Mouse (Mus musculus) T-helper 1 cell (primary cell): ENCODE data around the gene Ryr1.

Experiments used
- in situ Hi-C: fragments of 300-600 bp; cut with MboI, MseI; formaldehyde crosslinking; loops from one replicate; pipeline ENCODE4 v1.15.1; 2025; ENCODE audit warnings: high pct_unique_total_duplicates

Ryr1 gene

GRCm38 (mm10) chr7:29039985-29040661, 84.9 kb downstream of the Ryr1 start:
- in situ Hi-C loops: loop anchor here (5.0 to 10.0 kb wide), 2 partner anchors 53 to 245 kb away; partner anchors contain the start of genes Ppp1r14a and Spint2

GRCm38 (mm10) chr7:29039604-29039984, 85.4 kb downstream of the Ryr1 start:
- in situ Hi-C loops: loop anchor here (5.0 kb wide), 1 partner anchor 52 kb away; no protein-coding TSS in a partner anchor

GRCm38 (mm10) chr7:29037261-29037660, 87.7 kb downstream of the Ryr1 start:
- in situ Hi-C loops: loop anchor here (5.0 kb wide), 1 partner anchor 50 kb away; no protein-coding TSS in a partner anchor

GRCm38 (mm10) chr7:29032685-29033084, 92.3 kb downstream of the Ryr1 start:
- in situ Hi-C loops: no loop called here

DNA sequence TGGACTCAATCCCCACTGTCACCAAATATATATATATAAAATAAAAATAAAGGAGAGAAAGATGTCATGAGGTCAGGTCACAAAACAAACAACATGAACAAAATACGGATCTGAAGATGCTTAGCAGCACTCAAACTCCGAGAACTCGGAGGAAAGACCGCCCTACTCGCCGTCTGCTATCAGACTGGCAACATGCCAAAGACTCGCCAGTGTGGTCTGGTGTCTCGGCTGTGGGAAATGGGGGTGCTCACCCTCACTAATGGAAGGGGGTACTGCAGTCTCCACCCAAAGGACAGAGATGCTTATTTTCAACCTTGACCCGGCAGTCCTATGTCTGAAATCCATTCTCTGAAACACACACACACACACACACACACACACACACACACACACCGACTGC, 93.3 kb downstream of the Ryr1 start:
- in situ Hi-C loops: no loop called here

- in situ Hi-C loops: no loop called here
Observed at GRCm38 (mm10) chr7:29029690-29030656, 95.0 kb downstream of the Ryr1 start.

DNA sequence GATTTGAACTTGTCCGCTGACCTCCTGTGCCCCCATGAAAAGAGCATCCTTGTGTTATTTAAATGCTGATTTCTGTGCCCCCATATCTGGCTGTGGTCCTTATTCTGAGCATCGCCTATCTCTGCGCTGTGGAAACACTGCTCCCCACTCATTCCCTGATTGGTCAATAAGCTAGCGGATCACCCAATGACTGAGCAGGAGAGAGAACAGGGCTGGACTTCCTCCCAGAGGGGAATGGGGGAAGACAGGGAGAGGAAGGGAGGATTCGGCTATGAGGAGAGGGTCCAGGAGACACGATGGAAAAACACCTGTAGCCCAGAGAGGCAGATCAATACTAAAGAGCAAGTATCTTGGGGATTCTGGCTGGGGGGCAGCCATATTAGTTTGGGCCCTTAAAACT, 96.2 kb downstream of the Ryr1 start:
- in situ Hi-C loops: no loop called here

DNA sequence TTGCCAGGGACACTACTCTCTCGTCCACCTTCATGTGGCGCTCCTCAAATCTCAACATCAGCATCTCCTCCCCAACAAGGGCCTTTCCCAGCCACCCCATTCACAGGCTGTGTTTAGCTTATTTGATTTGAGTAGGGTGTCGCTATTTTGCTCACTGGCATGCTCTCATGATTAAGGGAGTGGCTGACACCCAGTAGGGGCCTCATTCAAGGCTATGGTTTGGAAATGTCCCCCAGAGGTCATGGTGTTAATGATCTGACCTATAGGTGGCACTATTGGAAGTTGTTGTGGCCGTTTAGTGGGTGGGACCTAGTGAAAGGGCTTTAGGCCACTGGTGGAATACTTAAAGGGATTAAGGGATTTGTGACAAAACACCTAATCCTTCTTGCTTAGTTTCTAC, 98.2 kb downstream of the Ryr1 start:
- in situ Hi-C loops: no loop called here

GRCm38 (mm10) chr7:29026195-29026594, 98.8 kb downstream of the Ryr1 start:
- in situ Hi-C loops: no loop called here

DNA sequence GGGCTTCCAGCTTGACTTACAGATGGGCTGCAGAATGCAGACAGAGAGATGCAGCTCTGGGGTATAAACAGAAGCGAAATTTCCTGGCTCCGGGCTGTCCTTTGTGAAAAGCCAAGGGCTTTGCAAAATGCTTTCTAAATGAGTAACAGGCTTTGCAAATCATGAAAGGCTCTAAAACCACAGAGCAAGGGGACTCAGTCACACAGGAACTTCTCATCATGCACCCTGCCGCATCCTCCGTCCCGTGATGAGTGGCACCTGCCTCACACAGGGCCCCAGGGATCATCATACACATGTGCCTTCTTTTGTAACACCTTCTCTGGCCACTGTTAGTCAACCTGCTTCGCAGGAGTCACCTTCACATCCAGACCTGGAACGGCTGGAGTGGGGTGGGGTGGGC, 99.4 kb downstream of the Ryr1 start:
- in situ Hi-C loops: no loop called here

GRCm38 (mm10) chr7:29023514-29023913, 101.5 kb downstream of the Ryr1 start:
- in situ Hi-C loops: no loop called here

DNA sequence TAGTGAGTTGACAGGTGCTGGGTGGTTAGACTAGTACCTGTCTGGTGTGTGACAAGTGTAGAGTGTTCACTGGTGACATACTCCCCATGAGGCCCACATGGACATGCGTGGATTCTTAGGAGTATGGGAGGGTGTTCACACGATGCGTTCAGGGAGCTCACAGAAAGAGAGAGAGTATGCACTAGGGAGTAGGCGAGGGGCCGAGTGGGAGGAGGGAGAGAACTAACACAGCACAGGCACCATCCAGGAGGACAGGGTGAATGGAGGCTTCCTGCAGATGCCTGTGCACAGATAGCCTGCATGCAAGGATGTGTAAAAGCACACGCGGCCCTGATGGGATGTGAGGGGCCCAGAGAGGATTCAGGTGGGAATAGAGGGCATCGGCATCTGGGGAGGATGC, 102.5 kb downstream of the Ryr1 start:
- in situ Hi-C loops: no loop called here

DNA sequence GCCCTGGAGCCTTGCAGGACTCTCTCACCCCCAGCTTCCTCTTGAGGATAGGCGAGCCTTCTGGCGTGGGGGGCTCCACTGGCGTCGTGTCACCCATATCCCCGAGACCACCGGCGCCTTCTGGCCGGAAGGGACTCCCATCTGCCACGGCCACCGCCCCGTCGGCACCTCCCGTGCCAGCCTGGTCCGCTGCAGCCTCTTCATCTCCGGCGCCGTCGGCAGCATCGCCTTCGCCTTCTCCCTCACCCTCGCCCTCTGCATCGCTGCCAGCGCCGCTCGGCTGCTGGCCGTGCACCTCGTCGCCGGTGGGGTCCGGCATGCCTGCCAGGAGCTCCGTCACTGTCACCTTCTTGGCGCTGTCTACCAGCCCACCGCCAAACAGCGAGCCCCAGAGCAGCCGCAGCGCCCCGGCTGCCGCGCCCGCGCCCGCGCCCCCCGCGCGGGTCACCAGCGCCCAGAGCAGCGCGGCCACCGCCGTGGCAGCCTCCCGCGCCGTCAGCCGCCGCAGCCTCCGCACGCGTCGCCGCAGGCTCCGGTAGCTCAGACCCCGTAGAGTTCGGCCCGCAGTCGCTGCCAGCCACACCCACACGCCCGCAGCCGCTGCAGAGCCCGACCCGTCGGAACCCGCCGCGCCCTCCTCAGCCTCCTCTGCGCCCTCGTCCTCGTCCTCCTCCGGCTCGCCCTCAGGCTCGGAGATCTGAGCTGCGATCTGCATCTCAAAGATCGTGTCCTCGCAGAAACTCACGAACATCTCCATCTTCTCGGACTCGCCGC, 105.3 kb downstream of the Ryr1 start:
- in situ Hi-C loops: no loop called here

DNA sequence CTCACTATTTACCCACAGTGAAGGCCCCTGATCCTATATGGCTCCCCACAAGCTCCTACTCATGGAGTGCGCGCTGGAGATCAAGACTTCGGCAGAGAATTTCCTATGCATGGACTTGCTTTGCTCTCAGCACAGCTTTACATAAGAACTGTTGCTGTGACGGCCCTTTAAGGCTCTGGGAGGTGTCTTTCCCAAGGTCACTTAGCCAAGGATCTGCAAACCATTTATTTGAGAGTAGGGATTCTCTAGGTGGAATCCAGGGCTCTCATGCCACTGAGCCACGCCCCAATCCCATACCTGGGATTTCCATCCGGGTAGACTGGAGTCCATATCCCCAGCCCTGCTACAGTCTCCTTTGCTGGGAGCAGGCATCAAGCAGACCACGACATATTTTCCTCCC, 107.8 kb downstream of the Ryr1 start:
- in situ Hi-C loops: no loop called here

- in situ Hi-C loops: no loop called here
Observed at GRCm38 (mm10) chr7:29016440-29016839, 108.5 kb downstream of the Ryr1 start.

- in situ Hi-C loops: no loop called here
Observed at GRCm38 (mm10) chr7:29014984-29015383, 110.0 kb downstream of the Ryr1 start.

GRCm38 (mm10) chr7:29008714-29009113, 116.3 kb downstream of the Ryr1 start:
- in situ Hi-C loops: no loop called here

GRCm38 (mm10) chr7:29008171-29008570, 116.8 kb downstream of the Ryr1 start:
- in situ Hi-C loops: no loop called here

DNA sequence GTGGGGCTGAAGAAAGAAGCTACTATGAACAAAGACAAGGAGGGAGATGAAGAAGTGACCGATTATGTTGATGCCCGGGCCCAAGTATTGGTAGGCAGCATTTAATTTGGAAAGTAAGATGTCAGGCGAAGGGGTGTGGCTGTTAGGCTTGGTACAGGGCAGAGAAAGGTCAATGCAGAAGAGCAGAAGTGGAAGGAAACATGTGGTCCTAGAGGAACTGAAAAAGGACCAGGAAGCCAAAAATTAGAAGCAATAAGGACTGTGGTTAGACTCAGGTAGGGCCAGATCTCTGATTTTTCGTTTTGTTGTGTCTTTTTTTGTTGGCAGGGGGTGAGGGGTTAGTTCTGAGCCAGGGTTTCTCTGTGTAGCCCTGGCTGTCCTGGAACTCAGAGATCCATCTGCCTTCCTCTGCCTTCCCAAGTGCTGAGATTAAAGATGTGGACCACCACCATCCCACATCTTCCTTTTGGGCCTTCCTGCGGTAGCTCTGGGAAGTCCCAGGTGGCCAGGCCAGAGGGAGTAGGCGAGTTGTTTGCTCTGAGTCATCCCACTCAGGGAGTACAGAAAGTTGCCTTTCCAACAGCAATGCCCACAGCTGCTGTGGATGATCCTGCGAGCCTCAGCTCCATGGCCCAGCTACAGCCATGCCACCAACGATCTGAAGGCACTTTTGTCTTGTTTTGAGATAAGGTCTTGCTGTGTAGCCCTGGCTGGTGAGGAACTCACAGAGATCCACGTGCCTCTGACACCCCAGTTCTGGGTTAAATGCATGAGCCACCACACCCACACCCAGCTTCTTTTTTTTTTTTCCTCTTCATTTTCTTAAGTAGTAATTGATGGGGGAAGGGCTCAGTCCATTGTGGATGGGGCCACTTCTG, 117.5 kb downstream of the Ryr1 start:
- in situ Hi-C loops: no loop called here

DNA sequence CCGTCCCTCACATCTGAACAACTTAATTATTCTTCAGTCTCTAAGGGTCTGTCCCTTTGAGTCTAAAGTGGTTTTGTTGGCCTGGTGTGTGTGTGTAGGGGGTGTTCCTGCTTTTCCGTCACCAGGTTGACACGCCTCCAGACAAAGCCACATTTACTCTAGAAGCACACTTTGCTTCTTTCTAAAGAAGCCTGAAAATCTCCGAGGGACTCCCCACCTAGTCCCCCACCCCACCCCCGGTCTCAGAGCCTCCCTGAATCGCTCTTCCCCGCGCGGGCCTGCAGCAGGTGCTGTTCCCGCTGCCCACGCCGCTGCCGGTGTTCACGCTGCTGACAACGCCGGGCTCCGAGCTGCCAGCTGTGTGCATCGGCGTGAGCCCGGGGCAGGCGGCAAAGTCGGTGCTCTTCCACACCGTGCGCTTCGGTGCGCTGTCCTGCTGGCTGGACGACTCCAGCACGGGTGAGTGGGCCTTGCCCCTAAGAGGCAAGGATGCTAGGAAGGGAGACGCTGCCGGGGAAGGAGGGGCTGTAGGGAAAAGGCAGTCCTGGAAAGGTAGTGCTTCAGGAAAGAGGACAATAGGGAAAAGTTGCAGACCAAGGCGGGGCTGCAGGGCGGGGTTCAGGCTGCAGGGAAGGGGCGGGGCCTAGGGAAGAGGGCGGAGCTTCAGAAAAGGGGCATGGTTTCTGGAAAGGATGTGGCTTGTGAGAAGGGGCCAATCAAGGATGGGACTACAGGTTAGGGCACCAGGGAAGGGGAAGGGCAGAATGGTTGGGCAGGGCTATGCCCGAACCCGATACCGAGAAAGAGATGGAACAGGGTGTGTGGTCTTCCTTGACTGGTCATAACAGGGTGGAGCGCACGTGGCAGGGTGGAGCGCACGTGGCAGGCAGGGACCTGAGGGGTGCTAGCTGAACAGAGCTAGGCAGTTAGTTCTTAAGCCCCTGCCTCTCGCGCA, 124.1 kb downstream of the Ryr1 start:
- in situ Hi-C loops: no loop called here
